Mouse (Mus musculus): ENCODE measurements around the gene Gpx6.

- no peak for TF ChIP-seq CTCF (IDR thresholded peaks at IDR 0.05; ENCODE audit: low read depth, low read length)
- no peak for TF ChIP-seq GATA1 (IDR thresholded peaks at IDR 0.05; ENCODE audit: borderline replicate concordance, low read length)
- TF ChIP-seq POLR2AphosphoS5 (IDR thresholded peaks at IDR 0.05; ENCODE audit: insufficient replicate concordance, low read depth, low read length): no peak
- no peak for TF ChIP-seq TAL1 (conservative IDR thresholded peaks at IDR 0.05; ENCODE audit: low read depth, low read length)
- TF ChIP-seq GATA2 (IDR thresholded peaks at IDR 0.05; ENCODE audit: borderline replicate concordance, low read depth, low read length): no peak
These were observed 2.1 kb upstream of the Gpx6 start for GRCm38 (mm10) chr13:21309788-21310187.
